Comparison of ENCODE assay signal across 16 mouse cellular contexts in genomic region chr10:126182386-126182785, GRCm38 (mm10).
"Had no signal": no experiment of that assay in that cellular context is flagged by ENCODE, and none has a peak within 500 bp of the region (broad histone marks: within the 10 kb centered on the region; RNA-seq: fewer than 3 reads in every experiment).

No protein-coding gene starts in this region.

- H3K27me3 ChIP-seq: midbrain, embryonic 13.5 days; neural tube, embryonic 13.5 days; neural tube, embryonic 15.5 days had no signal

- H3K9ac ChIP-seq: lung, embryonic 14.5 days; midbrain, embryonic 13.5 days; neural tube, embryonic 13.5 days; neural tube, embryonic 15.5 days had no signal

- H3K4me1 ChIP-seq: midbrain, embryonic 10.5 days; midbrain, embryonic 13.5 days; neural tube, embryonic 13.5 days; neural tube, embryonic 15.5 days had no signal

- DNase-seq: lung, adult 18-20 months; lung, embryonic 14.5 days; lung, postnatal 10 days; lung, postnatal 4 days; retina, postnatal 1 day; right cerebral cortex, adult 18-20 months; right cerebral cortex, postnatal 14 days; thymus, adult 18-20 months; thymus, postnatal 14 days; thymus, postnatal 36 days had no signal

- H3K4me3 ChIP-seq: midbrain, embryonic 10.5 days; midbrain, embryonic 13.5 days; myocyte; neural tube, embryonic 13.5 days; neural tube, embryonic 15.5 days had no signal

- H3K36me3 ChIP-seq: midbrain, embryonic 10.5 days; midbrain, embryonic 13.5 days; neural tube, embryonic 13.5 days; neural tube, embryonic 15.5 days had no signal

- H3K27ac ChIP-seq: midbrain, embryonic 10.5 days; midbrain, embryonic 13.5 days; neural tube, embryonic 13.5 days; neural tube, embryonic 15.5 days had no signal

- H3K4me2 ChIP-seq: lung, embryonic 14.5 days; midbrain, embryonic 13.5 days; neural tube, embryonic 13.5 days; neural tube, embryonic 15.5 days had no signal

- H3K9me3 ChIP-seq: midbrain, embryonic 10.5 days; neural tube, embryonic 15.5 days had no signal

- ATAC-seq: midbrain, embryonic 13.5 days; midbrain, embryonic 16.5 days had no signal
